Mouse (Mus musculus) liver, embryonic 14.5 days (tissue): ENCODE measurements around the gene Gpc4.

Source experiments
- CTCF ChIP-seq: IDR thresholded peaks from 2 replicates; pipeline ENCODE4 v1.5.1; 2016; ENCODE audit warnings: antibody characterized with exemption, low read depth, control low read depth
- EP300 ChIP-seq: IDR thresholded peaks from 2 replicates; pipeline ENCODE4 v1.6.1; 2016; ENCODE audit warnings: antibody characterized with exemption, low read depth

DNA sequence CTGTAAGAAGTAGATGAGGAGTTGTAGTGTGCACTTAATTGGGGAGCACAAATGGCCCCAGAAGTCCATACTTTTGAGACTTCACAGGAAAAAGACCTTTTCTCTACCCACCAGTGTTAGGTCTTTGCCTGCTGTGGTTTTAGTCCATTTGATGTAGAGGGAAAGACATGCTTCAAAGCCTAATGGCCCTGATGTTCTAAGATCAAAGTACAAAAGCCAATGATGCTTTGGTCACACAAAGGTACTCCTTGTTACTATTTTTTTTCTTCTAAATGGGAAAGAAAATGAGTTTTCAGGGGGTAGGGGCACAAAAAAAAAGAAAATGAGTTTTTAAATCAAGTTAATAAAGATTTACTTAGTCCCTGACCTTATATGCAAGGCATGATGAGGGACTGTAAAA lies 24.7 kb downstream of the Gpc4 start:
- TF ChIP-seq CTCF, result no peak
- no peak for TF ChIP-seq EP300
